Mouse (Mus musculus) retina, postnatal 7 days (tissue): ENCODE data around the gene Aif1l.

Experiments used
- DNase-seq: peaks from one replicate; pipeline ENCODE4 v3.0.0-alpha.2; 2012; ENCODE audit warnings: low read depth, low spot score

Aif1l gene

DNA sequence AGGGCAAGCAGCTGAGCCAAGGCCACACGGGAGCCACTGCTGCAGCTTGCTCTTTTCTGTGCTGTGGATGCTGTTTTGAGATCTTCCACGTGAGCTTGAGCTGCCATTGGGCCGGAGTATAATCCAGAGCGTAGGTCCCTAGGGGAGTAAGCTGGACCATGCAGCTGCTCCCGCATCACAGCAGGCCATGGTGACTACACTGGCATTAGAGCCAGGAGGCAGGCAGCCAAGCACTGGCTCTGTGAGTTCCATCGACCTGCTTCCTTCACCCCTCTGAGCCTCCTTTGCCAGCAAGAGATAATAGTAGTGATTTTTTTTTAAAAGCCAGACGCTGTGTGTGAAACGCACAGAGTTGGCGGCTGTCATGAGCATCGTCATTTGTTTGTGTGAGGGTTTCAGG lies 2.3 kb downstream of the Aif1l start:
- DNase-seq = no peak

DNA sequence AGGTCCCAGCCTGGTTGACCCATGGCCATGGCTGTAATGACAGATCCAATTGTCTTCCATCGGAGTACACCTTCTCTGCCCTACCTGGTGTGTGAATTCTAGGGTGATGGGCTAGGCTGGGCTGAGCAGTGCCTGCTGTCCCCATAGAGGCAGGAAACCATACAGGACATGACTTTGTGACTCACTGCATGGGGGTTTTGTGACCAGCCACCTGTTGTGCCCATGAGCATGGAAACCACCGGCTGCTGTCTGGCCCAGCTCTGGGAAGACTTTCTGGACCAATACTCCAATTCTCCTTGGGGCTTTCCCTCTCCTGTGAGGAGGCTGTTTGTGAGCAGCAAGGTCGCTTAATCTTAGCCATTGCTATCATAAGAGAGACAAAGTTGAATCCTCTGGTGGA lies 2.8 kb downstream of the Aif1l start:
- DNase-seq = no peak

DNA sequence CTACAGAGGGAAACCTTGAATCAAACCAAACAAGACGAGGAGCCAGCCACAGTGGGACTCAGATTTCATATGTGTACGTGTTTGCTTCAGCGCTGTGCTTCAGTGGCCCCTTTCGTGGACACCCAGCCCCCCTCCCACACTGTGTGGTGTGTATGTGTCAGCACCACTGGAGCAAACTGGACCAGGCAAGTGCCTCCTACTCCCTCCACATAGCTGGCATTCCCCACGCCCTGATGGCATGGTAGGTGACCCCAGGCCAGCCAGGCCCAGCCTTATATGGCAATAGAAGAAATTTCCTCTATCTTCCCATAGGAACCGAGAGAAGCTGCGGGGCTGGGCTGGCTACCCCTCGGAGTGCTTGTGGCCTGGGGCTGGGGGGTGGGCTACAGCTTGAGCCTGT lies 3.7 kb downstream of the Aif1l start:
- no peak for DNase-seq

DNA sequence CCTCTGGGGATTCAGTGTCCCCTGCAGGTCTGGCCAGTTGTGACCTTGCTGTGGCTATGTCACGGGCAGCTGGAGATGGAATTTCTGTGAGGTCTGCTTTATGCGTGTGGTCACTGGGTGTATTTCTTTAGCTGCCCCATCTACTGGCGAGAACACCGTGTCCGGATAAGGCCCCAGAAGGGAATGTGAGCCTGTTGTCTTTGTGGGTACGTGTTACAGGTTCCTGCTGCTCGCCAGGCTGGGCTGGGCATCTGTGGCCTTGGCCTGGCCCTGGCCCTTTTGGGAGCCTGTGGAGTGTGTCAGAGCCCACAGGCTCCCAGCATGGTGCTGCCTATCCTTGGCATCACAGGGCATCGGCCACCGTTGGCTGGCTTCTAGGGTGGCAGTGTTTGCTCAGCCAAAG lies 4.8 kb downstream of the Aif1l start:
- no peak for DNase-seq

DNA sequence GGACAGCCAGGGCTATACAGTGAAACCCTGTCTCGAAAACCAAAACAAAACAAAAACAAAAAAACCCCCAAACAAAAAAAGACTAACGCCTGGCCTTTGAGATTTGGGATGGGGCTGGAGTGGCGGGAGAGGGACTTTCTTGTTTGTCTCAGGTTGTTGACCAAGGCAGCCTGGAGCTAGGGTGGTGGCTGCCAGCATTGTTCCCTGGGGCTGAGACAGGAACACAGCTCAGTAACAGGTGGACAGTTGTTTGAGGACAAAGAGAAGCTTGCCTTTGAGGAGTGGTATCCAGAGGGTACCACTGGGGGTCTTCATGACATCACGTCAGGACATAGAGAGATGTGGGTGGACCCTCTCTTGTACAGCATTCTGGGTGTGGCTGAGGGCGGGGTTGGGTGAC lies 5.7 kb downstream of the Aif1l start:
- no peak for DNase-seq

DNA sequence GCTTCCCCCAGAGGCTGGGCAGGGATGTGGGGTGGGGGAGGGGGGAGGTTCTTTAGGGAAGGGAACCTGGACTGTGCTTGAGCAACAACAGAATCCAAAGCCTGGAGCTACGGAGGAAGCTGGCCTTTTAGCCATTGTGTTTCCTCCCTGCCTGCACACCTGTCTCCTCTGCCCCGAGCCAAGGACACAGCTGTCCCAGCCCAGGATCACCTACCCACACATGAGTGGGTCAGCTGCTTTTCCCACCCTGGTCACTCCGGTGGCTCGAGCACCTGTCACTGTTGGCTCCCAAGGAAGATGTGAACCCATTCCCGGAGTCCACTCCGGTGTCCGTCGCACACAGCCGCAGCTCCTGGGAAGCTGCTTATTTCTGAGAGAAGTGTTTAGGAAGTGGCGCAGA lies 7.3 kb downstream of the Aif1l start:
- DNase-seq = no peak

DNA sequence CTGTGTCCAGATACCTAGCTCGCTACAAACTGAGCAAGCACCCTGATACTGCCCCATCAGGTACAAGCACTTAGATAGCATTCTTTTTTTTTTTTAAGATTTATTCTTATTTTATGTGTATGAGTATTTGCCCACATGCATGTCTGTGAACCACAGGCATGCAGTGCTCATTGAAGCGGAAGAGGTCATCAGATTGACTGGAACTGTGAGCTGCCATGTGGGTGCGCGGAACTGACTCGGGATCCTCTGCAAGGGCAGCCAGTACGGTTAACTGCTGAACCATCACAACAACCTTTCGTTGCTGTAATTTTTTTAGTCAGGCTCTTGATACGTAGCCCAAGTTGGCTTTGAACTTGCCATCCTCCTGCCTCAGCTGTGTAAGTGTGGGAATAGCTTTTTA lies 11.0 kb downstream of the Aif1l start:
- DNase-seq = no peak

DNA sequence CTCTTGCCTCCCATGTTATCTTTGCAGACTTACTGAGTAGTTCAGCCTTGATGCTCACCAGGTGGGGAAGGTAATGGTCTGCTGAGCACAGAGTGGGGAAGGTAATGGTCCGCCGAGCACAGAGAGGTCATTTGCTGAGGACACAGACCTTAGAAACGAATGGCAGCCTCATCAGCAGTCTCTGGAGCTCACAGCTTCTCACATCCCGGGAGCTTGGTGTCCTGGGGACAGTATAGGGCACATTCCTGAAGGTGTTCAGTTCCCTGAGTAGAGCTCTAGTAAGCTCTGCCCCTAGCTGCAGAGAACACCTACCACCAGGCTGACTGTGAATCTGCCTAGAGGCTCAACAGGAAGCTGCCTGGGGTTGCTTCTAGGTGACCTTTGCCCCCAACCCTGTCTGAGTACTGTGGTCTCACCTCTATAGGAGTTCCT lies 11.9 kb downstream of the Aif1l start:
- DNase-seq = no peak

DNA sequence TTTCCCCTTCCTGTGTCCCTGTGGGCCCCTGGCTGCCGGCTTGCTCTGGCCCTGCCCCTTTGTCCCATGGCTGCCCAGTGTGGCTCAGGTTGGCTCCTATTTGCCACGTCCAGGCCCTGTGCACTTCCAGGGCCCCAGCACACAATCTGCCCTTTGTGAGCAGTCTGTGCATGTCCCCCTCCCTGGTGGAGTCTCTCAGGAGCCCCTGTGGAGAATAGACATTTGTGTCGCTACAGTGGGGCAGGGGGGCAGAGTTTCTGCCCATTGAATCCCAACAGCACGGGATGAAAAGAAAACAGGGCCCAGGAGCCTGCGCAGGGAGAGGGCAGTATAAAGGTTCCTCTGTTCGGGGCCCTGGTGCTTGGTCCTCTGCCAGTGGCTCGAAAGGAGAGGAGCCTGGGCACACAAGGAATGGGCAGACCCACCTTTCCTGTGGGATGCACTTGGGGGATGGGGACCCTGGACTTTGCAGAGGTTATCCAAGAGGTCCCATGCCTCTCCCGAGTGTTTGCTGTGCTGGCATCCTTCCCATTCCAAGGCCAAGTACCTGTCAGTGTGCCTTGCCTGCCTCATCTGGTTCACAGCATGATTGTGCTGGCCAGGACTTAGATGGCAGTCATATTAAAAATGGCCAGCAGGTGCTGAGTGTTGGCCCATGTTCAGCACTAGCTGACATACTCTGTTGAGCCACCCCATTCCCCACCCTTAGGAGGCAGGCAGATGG lies 12.7 kb downstream of the Aif1l start:
- DNase-seq = no peak

DNA sequence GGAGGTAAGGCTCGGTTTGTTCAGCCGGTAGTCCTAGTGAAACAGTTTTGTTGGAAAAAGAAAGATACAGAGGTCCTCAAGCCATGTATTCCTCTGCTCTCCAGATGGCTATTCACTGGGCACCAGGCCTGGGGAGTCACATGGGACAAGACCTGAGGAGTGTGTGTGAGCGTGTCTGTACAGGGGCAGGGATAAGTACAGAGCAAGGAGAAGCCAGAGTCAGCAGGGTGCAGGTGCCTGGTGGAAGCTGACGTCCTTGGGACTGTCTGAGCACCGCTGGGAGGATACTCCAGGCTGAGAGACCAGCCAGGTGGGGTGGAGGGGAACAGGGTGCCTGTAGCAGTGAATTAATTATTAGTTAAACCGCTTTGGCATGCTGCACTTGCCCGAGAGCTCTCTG lies 13.6 kb downstream of the Aif1l start:
- DNase-seq = no peak

DNA sequence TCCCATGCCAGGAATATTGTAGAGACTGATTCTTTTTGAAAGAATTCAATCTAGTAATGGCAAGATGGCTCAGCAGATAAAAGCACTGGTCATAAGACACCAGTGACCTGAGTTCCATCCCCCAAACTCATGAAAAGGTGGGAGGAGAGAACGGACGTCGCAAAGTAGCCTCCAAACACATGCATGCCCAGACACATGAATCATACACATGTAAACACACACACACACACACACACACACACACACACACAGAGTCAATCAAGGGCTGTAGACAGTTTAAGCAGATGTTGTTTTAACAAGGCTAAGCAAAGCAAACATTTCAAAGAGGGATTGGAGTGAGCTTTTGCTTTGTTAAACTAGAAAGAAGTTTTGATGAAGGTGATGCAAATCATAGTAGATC lies 14.3 kb downstream of the Aif1l start:
- no peak for DNase-seq

DNA sequence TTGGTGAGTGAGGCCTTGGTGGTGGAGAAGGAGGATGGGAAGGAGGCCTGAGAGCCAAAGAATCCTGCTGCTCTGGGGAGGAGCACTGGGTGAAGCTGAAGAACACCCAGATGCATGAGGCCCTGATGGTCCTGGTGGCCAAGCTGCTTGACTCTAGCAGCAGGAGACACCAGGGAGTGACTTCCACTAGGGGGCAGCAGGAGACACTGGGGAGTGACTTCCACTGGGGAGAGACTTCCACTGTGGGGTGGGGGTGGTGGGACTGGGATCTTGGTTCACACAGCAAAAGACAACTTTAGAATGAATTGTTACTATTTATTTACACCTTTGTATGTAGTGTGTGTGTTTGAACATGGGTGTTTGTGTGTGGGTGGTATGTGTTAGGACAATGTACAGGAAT lies 15.2 kb downstream of the Aif1l start:
- no peak for DNase-seq

DNA sequence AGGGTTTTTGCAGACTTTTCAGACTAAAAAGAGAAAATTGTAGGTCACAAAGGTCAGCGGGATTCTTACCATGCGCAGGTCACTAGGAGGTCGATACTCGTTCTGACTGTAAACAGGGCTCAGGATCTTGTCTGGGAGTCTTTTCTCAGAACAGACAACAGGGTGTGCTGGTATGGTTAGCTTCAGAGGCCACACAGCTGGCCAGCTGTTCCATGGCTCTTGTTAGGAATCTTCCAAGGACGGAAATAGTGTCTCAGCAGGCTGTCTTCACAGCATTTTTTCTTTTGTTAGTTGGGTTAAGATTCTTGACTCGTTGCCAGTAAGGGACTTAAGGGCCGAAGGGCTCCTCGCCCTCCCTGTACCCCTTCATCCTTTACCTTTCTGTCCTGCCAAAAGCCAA lies 16.9 kb downstream of the Aif1l start:
- no peak for DNase-seq

DNA sequence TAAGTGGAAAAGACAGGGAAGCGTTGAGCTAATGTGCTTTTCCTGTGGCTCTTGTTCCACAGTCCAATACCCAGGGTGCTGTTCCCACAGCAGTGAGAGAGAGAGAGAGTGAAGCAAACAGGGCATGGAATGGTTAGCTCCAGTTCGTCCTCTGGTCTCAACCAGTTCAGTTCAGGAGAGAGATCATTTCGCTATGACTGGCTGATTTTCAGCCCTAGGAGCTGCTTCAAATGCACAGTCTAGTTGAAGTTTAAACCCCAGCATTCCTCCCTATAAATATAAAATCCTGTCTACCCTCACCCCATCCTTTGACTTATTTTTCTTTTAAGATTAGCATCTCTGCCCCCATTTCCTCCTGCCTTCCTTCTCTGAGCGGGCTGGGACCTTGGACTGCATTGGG lies 22.6 kb downstream of the Aif1l start:
- DNase-seq = no peak

DNA sequence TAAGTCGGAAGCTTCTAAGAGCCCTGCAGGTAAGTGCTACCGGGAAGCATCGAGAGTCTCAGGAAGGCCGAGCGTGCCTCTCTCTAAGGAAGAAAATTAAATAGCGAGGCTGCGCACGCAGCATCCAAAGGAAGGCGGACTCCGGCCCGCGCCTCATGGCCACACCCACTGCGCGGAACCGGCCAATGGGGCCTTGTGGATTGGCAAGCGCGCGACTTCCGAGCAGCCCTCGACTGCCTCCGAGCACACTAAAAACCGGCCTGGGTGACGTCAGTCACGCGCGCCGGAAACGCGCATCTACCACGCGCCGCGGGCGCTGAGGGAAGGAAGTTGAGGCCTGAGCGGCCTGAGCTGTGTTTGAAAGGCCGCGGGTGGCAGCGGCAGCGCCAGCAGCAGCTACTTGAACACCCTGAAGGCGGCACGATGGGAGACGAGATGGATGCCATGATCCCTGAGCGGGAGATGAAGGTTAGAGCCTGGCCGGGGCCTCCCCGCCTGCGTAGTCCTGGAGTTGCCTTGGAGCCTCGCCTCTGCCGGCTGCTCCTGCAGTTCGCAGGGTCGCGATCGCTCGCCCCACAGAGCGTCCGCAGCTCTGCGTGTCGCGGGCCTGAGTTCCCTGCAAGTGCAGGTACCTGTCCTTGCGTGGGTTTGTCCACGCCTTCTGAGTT lies 24.3 kb downstream of the Aif1l start, which contains the start of gene Nup214:
TSS of gene Nup214 (plus strand) at position 296 of the 668 bp plus-strand sequence.
- peak; percentile 97 for DNase-seq

DNA sequence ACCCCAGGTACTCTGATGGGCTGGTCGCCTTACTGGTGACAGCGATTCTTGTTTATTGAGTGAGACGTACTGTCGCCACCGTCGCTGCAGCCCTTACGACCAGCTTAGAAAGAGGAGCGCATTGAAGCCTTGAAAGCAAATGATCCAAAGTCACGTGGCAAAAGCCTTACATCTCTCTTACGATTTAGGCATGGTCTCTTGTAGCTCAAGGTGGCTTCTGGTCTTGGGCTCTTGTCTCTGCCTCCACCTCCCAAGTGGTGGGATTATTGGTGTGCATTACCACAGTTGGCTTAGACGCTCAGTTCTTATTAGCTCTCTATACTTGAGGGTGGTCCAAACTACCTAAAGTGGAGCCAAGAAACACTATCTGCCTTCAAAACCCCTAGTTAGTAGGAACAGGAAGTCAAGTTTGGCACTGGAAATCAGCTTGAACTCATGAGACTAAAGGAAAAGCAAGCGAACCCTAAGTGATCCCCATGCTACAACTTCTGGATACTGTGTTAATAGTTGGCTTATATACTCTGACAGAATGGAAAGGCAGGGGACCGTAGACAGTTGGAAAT lies 25.0 kb downstream of the Aif1l start:
- DNase-seq = no peak

DNA sequence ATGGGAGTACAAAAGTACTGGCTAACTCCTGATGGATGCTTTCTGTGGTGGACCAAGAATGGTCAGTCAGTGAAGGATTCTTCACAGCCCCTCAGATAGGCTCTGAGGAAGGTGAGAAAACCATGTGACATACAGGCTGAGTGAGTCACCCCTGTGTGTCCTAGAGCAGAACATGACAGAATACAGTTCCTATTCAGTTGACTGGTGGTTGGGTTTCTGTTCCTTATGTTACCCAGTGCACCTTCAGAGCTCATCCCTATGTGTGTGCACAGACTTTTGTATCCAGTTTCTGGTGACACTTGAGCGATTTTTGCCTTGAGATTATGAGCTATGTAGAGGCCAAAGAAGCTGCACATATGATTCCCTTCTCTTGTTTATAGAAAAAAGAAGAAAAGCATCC lies 37.8 kb downstream of the Aif1l start:
- no peak for DNase-seq

DNA sequence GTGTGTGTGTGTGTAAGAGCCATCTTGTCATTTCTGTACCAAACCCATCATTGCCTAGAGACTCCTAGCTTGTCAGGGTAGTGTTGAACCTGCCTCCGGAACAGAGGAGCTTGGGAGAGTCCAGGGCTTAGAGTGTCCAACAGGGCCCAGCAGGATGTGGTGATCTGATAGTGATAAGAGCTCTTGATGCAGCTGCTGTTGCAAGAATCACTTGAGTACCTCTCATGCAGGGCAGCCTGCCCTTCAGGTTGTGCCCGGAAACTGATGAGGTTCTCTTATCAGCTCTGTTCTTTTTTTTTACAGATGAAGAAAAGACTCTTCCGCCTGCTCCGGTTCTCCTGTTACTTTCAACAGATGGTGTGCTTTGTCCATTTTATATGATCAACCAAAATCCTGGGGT lies 41.0 kb downstream of the Aif1l start:
- DNase-seq = no peak

DNA sequence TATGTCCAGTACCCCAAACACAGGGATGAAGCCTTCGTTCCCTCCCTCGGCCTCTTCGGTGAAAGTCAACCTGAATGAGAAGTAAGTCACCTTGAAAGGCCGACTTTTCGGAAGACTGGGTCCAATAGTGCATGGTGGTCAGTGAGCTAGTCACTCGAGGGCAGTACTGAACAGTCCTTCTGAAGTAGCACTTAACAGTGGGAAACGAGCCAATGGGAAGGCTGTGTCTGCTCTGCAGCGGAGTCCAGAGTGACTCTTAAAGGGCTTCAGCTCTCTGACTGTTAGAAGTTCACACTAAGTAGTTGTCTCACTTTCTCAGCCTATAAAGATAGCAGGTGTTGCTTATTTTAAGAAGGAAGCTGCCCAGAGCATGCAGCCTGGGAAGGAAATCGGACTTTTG lies 45.0 kb downstream of the Aif1l start:
- no peak for DNase-seq

DNA sequence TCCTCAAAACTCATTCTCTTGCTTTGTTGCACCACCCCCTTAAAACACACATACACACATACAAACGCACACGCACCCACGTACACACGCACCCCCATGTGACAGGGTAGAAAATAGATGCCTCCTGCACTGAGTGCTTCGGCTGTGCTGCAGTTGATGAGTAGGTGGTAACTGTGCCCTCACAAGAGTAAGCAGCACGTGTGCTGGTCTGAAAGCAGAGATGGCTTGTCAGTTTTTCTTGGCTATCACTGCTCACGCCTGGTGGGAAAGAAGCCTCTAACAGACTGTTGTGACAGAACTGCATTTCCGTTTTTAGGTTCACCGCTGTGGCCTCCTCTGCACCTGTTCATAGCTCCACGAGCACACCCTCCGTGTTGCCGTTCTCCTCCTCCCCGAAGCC lies 46.1 kb downstream of the Aif1l start:
- no peak for DNase-seq

DNA sequence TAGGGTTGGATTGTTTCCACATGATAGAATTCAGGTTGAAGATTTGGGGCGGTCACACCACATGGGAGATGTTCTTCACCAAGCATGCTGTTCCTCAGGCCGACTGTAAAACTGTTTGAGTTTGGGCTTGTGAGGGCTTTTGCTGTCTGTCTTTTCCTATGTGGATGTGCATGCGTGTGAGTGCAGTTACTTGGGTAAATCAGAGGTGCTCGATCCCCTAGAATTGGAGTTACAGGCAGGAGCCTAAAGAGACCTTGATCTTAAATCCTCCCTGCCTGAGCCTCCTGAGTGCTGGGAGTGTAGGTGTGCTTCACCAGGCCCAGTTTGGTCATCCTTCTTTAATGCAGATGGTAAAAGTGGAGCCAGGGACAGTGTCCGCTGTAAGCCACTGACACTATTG lies 47.6 kb downstream of the Aif1l start:
- no peak for DNase-seq

DNA sequence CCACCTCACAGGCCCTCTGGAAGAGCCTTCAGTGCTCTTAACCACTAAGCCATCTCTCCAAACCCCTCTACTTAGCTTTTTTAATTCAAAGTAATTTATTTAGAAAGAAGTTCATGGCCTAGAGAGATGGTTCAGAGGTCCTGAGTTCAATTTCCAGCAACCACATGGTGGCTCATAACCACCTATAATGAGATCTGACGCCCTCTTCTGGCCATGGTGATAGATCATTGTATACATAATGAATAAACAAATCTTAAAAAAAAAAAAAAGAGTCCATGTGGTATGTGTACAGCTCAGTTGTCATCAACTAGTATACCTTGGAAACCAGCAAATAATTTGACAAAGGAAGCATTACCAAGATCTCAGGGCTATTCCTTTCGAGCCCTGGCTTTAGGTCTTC lies 48.5 kb downstream of the Aif1l start:
- DNase-seq = no peak

DNA sequence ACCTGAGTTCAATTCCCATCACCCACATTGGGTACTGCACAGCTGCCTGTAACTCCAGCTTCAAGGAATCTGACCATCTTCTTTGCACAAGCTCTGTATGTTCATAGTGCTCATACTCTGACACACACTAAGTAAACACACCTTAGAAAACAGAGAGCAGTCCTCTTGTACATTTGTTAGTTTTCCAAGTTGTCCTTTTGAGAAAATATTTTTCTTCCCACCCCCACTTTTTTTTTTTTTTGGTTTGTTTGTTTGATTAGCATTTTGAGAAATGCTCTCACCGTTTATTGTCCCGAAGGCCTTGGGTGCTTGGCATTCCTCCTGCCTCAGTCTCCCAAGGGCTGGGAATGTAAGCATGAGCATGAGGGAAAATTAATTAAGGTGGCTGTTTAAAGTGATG lies 58.4 kb downstream of the Aif1l start:
- DNase-seq = no peak
